Mouse (Mus musculus) adrenal gland, adult 18-20 months (tissue): ENCODE measurements around the gene Cdh22. TPM values are rescaled to one million over a fixed set of nuclear protein-coding genes. Genes with fewer than 3 reads are reported as not detected.

Experiments used
- DNase-seq, 2 experiments: peaks; one replicate each; pipeline ENCODE4 v3.0.0; 2021 to 2022; ENCODE audit warnings: low spot score in 2 of 2
- long read RNA-seq, 2 experiments: library from polyadenylated mRNA; stranded (forward); transcript quantifications; one replicate each; pipeline ENCODE4 v2.0.0; 2021
- total RNA-seq, 2 experiments: library from RNA; stranded (reverse); gene quantifications; 1 replicate in 1 of 2; 2 replicates in 1 of 2; pipeline ENCODE4 v1.2.3; 2021

The Cdh22 gene
- total RNA-seq: 1 to 10 TPM; 1.4 to 1.7 TPM
- long read RNA-seq, experiment 1, partial matches to known transcripts: 0 of 3 reads
- long read RNA-seq, experiment 1, other reads (novel, unspliced or antisense): 0 of 3 reads
- long read RNA-seq, experiment 2, transcript Cdh22-201 (12 exons, 3,702 nt): major isoform, 6 of 13 reads
- long read RNA-seq, experiment 2, partial matches to known transcripts: 3 of 13 reads
- long read RNA-seq, experiment 2, other reads (novel, unspliced or antisense): 4 of 13 reads

GRCm38 (mm10) chr2:165234613-165235291, at the start of gene Cdh22:
Cdh22 (minus strand) TSS chr2:165234853.
- peak; percentile 53 for DNase-seq

DNA sequence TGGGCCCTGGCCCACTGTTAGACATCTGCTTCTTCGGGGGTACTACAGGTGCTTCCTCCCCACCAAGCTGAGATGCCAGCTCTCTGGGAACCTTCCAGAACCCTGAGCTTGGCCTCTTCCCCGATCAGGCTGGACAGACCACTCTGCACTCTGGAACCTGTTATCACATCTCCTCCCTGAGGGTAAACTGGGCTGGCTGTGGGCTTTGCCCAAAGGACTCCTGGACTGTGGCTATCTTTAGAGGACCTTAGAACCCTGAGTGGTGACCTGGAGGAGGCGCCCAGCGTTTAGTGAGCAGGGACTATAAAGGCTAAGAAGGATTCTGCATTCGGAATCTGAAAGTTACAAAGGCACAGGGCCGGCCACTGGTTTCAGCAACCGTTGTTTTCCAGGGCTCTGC, 49.7 kb upstream of the Cdh22 start:
- no peak for DNase-seq

- no peak for DNase-seq
These were observed 49.0 kb upstream of the Cdh22 start for GRCm38 (mm10) chr2:165283644-165284043.

DNA sequence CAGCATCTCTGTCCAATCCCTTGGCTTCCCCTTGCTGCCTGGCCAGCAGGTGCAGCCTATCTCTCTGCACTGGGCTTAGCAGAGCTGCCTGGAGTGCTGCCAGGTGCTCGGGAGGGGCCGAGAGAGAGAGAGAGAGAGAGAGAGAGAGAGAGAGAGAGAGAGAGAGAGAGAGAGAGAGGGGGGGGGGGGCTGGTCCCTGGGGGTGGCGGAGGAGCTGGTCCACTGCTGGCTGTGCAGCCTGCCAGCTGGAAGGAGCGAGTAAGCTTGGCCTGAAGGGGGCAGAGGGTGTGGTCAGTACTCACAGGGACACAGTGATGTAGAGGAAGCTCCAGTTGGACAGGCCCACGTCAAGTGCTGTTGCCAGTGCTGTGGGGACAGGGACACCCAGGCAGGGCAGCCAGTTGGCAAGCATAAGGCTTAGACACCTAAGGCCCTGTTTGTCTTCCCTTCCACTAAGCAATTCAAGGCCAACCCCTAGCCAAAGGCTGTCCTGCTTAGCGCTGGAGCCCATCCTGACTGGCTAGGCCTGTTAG, 47.2 kb upstream of the Cdh22 start:
- no peak for DNase-seq

DNA sequence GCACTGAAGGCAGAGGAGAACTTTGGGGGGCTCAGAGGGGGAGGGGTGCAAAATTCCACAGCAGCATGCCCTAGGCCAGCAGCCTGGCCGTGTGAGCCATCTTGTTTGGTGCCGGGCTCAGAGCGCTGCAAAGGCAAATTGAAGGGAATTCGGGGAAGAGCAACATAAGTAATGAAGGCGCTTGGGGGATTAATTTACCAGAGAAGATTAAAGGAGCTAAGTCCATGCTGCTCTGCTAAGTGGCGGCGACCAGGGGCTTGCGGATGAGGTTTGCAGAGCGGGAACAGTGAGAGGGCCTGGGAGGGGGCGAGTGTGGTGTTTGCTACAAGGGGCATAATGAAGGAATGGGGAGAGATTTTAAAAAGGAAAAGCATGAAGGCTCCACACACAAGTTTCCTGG, 44.7 kb upstream of the Cdh22 start:
- DNase-seq: no peak

DNA sequence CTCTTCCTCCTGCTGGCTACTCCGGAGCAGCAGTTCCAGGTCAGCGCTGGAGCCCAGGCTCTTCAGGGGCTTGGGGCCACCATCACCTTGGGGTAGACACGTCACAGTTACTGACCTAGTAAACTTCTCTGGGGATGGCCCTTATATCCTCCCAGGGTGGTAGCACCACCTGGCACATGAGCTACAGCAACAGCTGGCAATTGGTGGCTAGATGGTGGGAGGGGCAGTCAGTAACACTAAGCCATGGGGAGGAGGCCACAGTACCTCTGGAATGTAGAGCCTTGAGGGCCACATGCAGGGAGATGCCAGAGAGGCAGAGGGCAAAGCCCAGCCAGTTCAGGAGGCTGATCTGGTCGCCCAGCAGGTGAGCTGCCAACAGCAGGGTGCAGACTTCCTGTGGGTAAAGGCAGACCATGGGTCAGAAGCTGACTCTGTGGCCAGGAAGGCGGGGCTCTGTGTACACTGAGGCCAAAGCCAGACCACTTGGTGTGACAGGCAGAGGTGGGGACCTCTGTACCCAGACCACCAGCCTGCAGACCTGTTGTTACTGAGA, 42.6 kb upstream of the Cdh22 start:
- DNase-seq: no peak

DNA sequence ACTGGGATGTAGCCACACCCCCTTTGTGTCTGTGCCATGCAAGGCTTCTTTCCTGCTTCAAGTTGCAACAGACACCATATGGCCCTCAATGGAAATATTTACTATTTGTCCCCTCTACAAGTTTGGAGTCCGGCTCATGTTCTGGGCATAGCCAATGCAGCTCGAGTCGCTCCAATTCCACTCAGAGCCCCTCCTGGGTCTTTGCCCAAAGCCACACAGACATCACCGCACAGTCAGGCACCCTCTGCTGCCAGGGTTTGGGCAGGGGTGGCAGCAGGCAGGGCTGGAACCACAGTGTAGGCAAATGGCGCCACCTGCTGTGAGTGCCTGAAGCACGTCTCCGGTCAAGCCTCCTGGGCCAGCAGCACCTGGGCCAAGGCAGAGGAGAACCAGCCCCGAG, 41.2 kb upstream of the Cdh22 start:
- peak; percentile 69 to 71 for DNase-seq

- DNase-seq: no peak
These were observed 40.5 kb upstream of the Cdh22 start for GRCm38 (mm10) chr2:165275124-165275640.

DNA sequence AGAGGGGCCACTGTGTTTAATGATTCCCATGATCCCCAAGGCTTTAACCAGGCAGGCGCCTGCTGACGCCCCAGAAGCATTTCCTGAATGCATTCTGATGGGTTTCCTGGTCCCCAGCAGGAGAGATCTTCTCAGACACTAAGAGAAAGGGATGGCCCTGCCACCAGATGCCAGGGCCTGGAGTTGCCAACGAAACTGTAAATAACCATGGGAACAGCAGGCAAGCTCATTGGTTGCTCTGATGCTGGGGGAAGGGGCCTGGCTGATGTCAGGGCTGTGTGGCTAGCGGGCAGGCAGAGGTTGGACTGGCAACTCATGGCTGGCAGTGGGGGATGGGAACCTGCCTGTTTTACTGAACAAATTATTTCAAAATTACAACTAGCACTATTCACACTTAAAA, 38.9 kb upstream of the Cdh22 start:
- no peak for DNase-seq

DNA sequence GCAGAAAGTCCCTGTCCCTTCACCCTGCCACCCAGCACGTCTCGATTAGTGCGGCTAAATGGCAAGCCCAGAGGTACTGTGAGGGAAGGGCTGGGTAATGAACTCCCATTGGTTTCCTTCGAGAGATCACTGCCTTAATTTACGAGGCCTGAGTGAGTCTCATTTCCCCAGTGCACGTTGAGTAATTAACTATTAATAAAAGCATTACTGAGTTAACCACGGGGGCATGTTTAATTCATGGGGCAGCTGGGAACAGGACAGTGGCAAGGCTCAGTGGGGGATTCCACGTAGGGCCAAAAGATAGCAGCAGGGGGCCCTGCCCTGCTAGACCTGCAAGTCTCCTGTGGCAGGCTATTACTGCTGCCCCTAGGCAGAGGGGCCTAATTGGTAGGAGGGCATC, 36.7 kb upstream of the Cdh22 start:
- no peak for DNase-seq

DNA sequence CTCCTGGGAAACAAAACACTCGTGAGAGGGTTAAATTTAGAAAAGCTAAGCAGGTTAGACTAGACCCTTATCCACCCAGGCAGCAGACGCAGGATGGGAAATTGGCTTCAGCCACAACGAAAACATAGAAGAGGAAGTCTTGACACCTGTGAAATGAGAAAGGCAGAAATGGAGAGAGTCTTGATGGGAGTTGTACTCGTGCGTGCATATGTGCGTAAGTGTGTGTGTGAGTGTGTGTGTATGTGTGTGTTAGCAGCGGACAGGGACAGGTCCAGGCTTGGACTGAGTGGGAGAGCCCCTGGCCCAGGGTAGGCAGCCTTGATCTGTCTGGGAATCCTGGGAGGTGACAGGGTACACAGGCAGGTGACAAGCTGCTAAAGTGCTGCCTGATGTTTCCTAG, 36.2 kb upstream of the Cdh22 start:
- no peak for DNase-seq

- DNase-seq: no peak
These were observed 32.1 kb upstream of the Cdh22 start for GRCm38 (mm10) chr2:165266739-165267138.

- no peak for DNase-seq
These were observed 29.2 kb upstream of the Cdh22 start for GRCm38 (mm10) chr2:165263861-165264260.

GRCm38 (mm10) chr2:165262274-165262990, 27.8 kb upstream of the Cdh22 start:
- no peak for DNase-seq

GRCm38 (mm10) chr2:165259859-165260258, 25.2 kb upstream of the Cdh22 start:
- no peak for DNase-seq

GRCm38 (mm10) chr2:165258321-165258720, 23.7 kb upstream of the Cdh22 start:
- DNase-seq: no peak

- no peak for DNase-seq
These were observed 22.6 kb upstream of the Cdh22 start for GRCm38 (mm10) chr2:165257151-165257834.

GRCm38 (mm10) chr2:165256213-165256612, 21.6 kb upstream of the Cdh22 start:
- no peak for DNase-seq

GRCm38 (mm10) chr2:165253867-165254266, 19.2 kb upstream of the Cdh22 start:
- no peak for DNase-seq

GRCm38 (mm10) chr2:165253269-165253668, 18.6 kb upstream of the Cdh22 start:
- DNase-seq: no peak

DNA sequence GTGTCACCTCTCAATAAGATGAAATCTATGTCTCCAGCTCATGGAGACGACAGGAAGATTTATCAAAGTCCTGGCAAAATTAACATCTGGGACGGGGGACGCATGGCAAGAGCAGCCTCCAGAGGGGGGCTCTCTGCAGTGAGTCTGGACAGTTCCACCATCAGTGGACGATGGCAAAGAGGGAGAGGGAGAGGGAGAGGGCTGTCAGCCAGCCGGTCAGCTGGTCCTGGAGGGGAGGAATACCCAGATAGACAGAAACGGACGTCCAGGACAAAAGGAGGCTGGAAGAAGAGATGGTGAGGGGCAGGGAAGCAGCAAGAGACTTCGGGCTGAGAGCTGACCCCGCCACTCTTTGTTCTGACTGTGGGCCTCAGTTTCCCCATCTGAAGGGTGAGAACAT, 18.1 kb upstream of the Cdh22 start:
- no peak for DNase-seq
